Mouse (Mus musculus) MEL (cell line): ENCODE data around the gene Gab2. TPM values are rescaled to one million over a fixed set of nuclear protein-coding genes. Genes with fewer than 3 reads are reported as not detected.

ENCODE experiments used
- DNase-seq: peaks from one replicate; pipeline ENCODE4 v3.0.0; 2011; ENCODE audit warnings: low read depth, low spot score
- H3K27ac ChIP-seq: 2 replicates; pipeline ENCODE4 v1.5.1; 2012; ENCODE audit warnings: low read depth, mild to moderate bottlenecking, control low read depth, low read length, moderate library complexity; ENCODE audit not compliant: control insufficient read depth
- H3K27me3 ChIP-seq, 2 experiments: fragments of 150-350 bp in 1 of 2; sonication (generic) in 1 of 2; 2 replicates each; pipeline ENCODE4 v1.6.1; 2012; ENCODE audit warnings: low read length in 2 of 2, mild to moderate bottlenecking in 2 of 2, improper control_type of control experiment in 1 of 2, moderate library complexity in 1 of 2; ENCODE audit not compliant: insufficient read depth in 2 of 2, control insufficient read depth in 1 of 2
- H3K36me3 ChIP-seq, 2 experiments: 2 replicates each; pipeline ENCODE4 v1.6.1; 2012 to 2014; ENCODE audit warnings: low read length in 2 of 2, improper control_type of control experiment in 1 of 2, inconsistent platforms in 1 of 2, mild to moderate bottlenecking in 1 of 2; ENCODE audit not compliant: insufficient read depth in 2 of 2, control insufficient read depth in 1 of 2
- H3K4me1 ChIP-seq, 2 experiments: fragments of 150-350 bp in 1 of 2; sonication (generic) in 1 of 2; 2 replicates each; pipeline ENCODE4 v1.6.1; 2012; ENCODE audit warnings: low read length in 2 of 2, improper control_type of control experiment in 1 of 2, mild to moderate bottlenecking in 1 of 2; ENCODE audit not compliant: insufficient read depth in 2 of 2, control insufficient read depth in 1 of 2
- H3K4me3 ChIP-seq, 2 experiments: fragments of 150-350 bp in 1 of 2; sonication (generic) in 1 of 2; 2 replicates each; pipeline ENCODE4 v1.5.1; 2012; ENCODE audit warnings: low read depth in 2 of 2, low read length in 2 of 2, mild to moderate bottlenecking in 2 of 2, moderate library complexity in 2 of 2, control low read depth in 1 of 2, improper control_type of control experiment in 1 of 2; ENCODE audit not compliant: control insufficient read depth in 1 of 2, insufficient read depth in 1 of 2
- H3K79me2 ChIP-seq: 2 replicates; pipeline ENCODE4 v1.6.1; 2012; ENCODE audit warnings: mild to moderate bottlenecking, low read length, moderate library complexity; ENCODE audit not compliant: control insufficient read depth, poor library complexity, insufficient read depth
- H3K9ac ChIP-seq: 2 replicates; pipeline ENCODE4 v1.6.1; 2012; ENCODE audit warnings: low read depth, mild to moderate bottlenecking, control low read depth, low read length, moderate library complexity; ENCODE audit not compliant: control insufficient read depth, poor library complexity, severe bottlenecking
- H3K9me3 ChIP-seq: fragments of 150-350 bp; sonication (generic); replicated peaks from 2 replicates; pipeline ENCODE4 v1.6.1; 2012; ENCODE audit warnings: mild to moderate bottlenecking, low read length, improper control_type of control experiment, moderate library complexity; ENCODE audit not compliant: insufficient read depth
- BHLHE40 ChIP-seq: IDR thresholded peaks from 2 replicates; pipeline ENCODE4 v1.6.1; 2012; ENCODE audit warnings: low read depth, mild to moderate bottlenecking, inconsistent platforms, low read length, improper control_type of control experiment, borderline replicate concordance
- CHD2 ChIP-seq: IDR thresholded peaks from 2 replicates; pipeline ENCODE4 v1.6.1; 2011; ENCODE audit warnings: low read length, improper control_type of control experiment
- E2F4 ChIP-seq: IDR thresholded peaks from 2 replicates; pipeline ENCODE4 v1.6.1; 2011; ENCODE audit warnings: low read depth, low read length, improper control_type of control experiment, borderline replicate concordance
- EP300 ChIP-seq, 2 experiments: IDR thresholded peaks; 2 replicates each; pipeline ENCODE4 v1.6.1; 2011; ENCODE audit warnings: improper control_type of control experiment in 2 of 2, low read length in 2 of 2, low read depth in 1 of 2, mild to moderate bottlenecking in 1 of 2
- GABPA ChIP-seq: IDR thresholded peaks from 2 replicates; pipeline ENCODE4 v1.6.1; 2012; ENCODE audit warnings: low read depth, mild to moderate bottlenecking, inconsistent platforms, low read length, improper control_type of control experiment, moderate library complexity
- GATA1 ChIP-seq: IDR thresholded peaks from 2 replicates; pipeline ENCODE4 v1.6.1; 2011; ENCODE audit warnings: low read depth, low read length, improper control_type of control experiment
- JUND ChIP-seq: IDR thresholded peaks from 2 replicates; pipeline ENCODE4 v1.6.1; 2011; ENCODE audit warnings: low read depth, mild to moderate bottlenecking, improper control_type of control experiment, low read length
- KAT2A ChIP-seq: conservative IDR thresholded peaks from 2 replicates; pipeline ENCODE4 v1.6.1; 2012; ENCODE audit warnings: low read depth, low read length, improper control_type of control experiment, inconsistent platforms
- MAZ ChIP-seq: IDR thresholded peaks from 2 replicates; pipeline ENCODE4 v1.6.1; 2012; ENCODE audit warnings: low read depth, mild to moderate bottlenecking, inconsistent platforms, low read length, improper control_type of control experiment
- MXI1 ChIP-seq: IDR thresholded peaks from 2 replicates; pipeline ENCODE4 v1.6.1; 2011; ENCODE audit warnings: mild to moderate bottlenecking, low read depth, low read length, improper control_type of control experiment
- MYB ChIP-seq: IDR thresholded peaks from 2 replicates; pipeline ENCODE4 v1.6.1; 2011; ENCODE audit warnings: mild to moderate bottlenecking, low read depth, low read length, improper control_type of control experiment
- MYC ChIP-seq: IDR thresholded peaks from 2 replicates; pipeline ENCODE4 v1.6.1; 2011; ENCODE audit warnings: low read depth, mild to moderate bottlenecking, low read length, improper control_type of control experiment, moderate library complexity
- NELFE ChIP-seq: IDR thresholded peaks from 2 replicates; pipeline ENCODE4 v1.6.1; 2011; ENCODE audit warnings: low read depth, low read length, improper control_type of control experiment
- POLR2AphosphoS2 ChIP-seq: IDR thresholded peaks from 2 replicates; pipeline ENCODE4 v1.6.1; 2011; ENCODE audit warnings: low read length, improper control_type of control experiment
- RAD21 ChIP-seq: IDR thresholded peaks from 2 replicates; pipeline ENCODE4 v1.6.1; 2011; ENCODE audit warnings: mild to moderate bottlenecking, low read depth, low read length, improper control_type of control experiment
- RCOR1 ChIP-seq: IDR thresholded peaks from 2 replicates; pipeline ENCODE4 v1.6.1; 2012; ENCODE audit warnings: low read depth, mild to moderate bottlenecking, inconsistent platforms, low read length, improper control_type of control experiment
- SIN3A ChIP-seq: IDR thresholded peaks from 2 replicates; pipeline ENCODE4 v1.6.1; 2012; ENCODE audit warnings: low read length, improper control_type of control experiment, inconsistent platforms
- SMC3 ChIP-seq: IDR thresholded peaks from 2 replicates; pipeline ENCODE4 v1.6.1; 2011; ENCODE audit warnings: low read depth, low read length, improper control_type of control experiment
- TAL1 ChIP-seq: IDR thresholded peaks from 2 replicates; pipeline ENCODE4 v1.6.1; 2012; ENCODE audit warnings: mild to moderate bottlenecking, inconsistent platforms, low read length, moderate library complexity, mixed read lengths
- TBP ChIP-seq: IDR thresholded peaks from 2 replicates; pipeline ENCODE4 v1.8.0; 2011; ENCODE audit warnings: low read depth, low read length, improper control_type of control experiment
- UBTF ChIP-seq: IDR thresholded peaks from 2 replicates; pipeline ENCODE4 v1.6.1; 2012; ENCODE audit warnings: low read depth, mild to moderate bottlenecking, inconsistent platforms, low read length, improper control_type of control experiment, moderate library complexity, borderline replicate concordance; ENCODE audit not compliant: insufficient read depth
- USF2 ChIP-seq, 2 experiments: IDR thresholded peaks; 2 replicates each; pipeline ENCODE4 v1.6.1; 2011 to 2012; ENCODE audit warnings: improper control_type of control experiment in 2 of 2, low read length in 2 of 2, borderline replicate concordance in 1 of 2, inconsistent platforms in 1 of 2, low read depth in 1 of 2, mild to moderate bottlenecking in 1 of 2; ENCODE audit not compliant: insufficient read depth in 1 of 2
- ZKSCAN1 ChIP-seq: IDR thresholded peaks from 2 replicates; pipeline ENCODE4 v1.6.1; 2012; ENCODE audit warnings: low read depth, mild to moderate bottlenecking, inconsistent platforms, low read length, improper control_type of control experiment, moderate library complexity
- ZMIZ1 ChIP-seq: IDR thresholded peaks from 2 replicates; pipeline ENCODE4 v1.6.1; 2012; ENCODE audit warnings: low read depth, mild to moderate bottlenecking, inconsistent platforms, low read length, improper control_type of control experiment, moderate library complexity
- polyA plus RNA-seq, 2 experiments: library from polyadenylated mRNA; stranded (reverse) in 1 of 2; unstranded in 1 of 2; fragments of >175 nt in 1 of 2; fragments of >200 nt in 1 of 2; gene quantifications; 2 replicates each; pipeline versions ENCODE4 v1.2.1 to v1.2.4; 2012; ENCODE audit warnings: low replicate concordance in 2 of 2, low read depth in 1 of 2; ENCODE audit not compliant: insufficient read length in 2 of 2, insufficient read depth in 1 of 2, missing spikeins in 1 of 2
- total RNA-seq: library from RNA; depleted of rRNA; stranded (reverse); fragments of 300-350 nt; gene quantifications from 2 replicates; pipeline ENCODE4 v1.2.3, GENCODE M21; 2012

Gene Gab2
- total and polyA plus RNA-seq, 3 experiments: 5.0 to 11.5 TPM; not detected in 1

DNA sequence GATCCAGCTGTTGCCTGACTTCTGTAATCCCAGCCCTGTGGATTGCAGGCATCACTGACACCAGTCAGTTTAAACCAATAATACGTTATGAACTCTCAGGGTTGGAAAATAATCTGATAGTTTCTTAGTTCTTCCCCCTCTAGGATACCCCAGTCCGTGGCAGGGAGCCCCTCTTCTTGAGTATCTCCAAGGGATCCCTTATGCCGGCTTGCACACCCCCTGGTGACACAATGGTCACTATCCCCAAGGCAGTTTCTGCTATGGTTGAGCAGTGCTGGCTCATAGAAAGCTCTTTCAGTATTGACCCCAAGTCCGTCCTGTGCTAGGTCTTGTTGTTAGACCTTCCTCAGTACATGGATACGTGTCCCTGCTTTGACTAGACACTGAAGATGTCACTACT, 267.4 kb downstream of the Gab2 start:
- TF ChIP-seq GATA1 (no peak), RAD21 (no peak), TBP (no peak), MYC (no peak), MYB (no peak), SIN3A (no peak), EP300 (IDR thresholded peaks at IDR 0.05; ENCODE audit: low read depth in 1 of 2, low read length in 2 of 2) (no peak), MXI1 (no peak), JUND (no peak), KAT2A (no peak), TAL1 (no peak), MAZ (no peak), RCOR1 (no peak), E2F4 (no peak)
- Histone ChIP-seq H3K9ac (no peak overlapping the region), H3K4me3 (no peak overlapping the region), H3K4me1 (peaks cover 2 to 7% of the 10 kb centered on the region in 2 experiments; a peak in 3 of 4 replicates), H3K27me3 (no peaks in the 10 kb centered on the region), H3K36me3 (0 out of 4 replicates have a peak, but pooled peaks cover 0 to 3% of the 10 kb centered on the region in 2 experiments), H3K9me3 (no peaks in the 10 kb centered on the region), H3K27ac (no peak overlapping the region), H3K79me2 (no peaks in the 10 kb centered on the region)
- DNase-seq: no peak

DNA sequence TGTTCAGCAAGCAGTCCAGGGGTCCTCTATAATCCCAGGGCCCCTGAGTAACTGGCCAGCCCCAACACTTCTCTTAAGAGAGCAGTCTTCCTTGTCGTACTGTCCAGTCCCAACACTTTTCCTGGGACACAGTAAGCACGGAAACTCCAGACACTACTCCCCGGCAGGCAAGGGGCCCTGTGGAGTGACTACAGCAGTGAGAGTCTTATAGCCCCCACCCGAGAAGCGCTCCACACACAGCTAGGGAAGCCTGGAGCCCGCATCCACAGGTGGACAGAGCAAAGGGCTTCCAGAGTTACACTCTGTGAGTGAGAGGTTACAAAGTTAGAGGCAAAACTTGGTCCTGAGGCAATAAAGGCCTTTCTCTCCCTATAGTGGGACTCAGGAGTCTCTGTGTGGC, 268.1 kb downstream of the Gab2 start:
- Histone ChIP-seq H3K27ac (no peak overlapping the region), H3K4me1 (peaks cover 2 to 7% of the 10 kb centered on the region in 2 experiments; a peak in 3 of 4 replicates), H3K9ac (no peak overlapping the region), H3K9me3 (no peaks in the 10 kb centered on the region), H3K36me3 (0 out of 4 replicates have a peak, but pooled peaks cover 0 to 3% of the 10 kb centered on the region in 2 experiments), H3K4me3 (no peak overlapping the region), H3K79me2 (no peaks in the 10 kb centered on the region), H3K27me3 (no peaks in the 10 kb centered on the region)
- TF ChIP-seq CHD2: no peak
- no peak for TF ChIP-seq BHLHE40
- TF ChIP-seq USF2 (IDR thresholded peaks at IDR 0.05; ENCODE audit: borderline replicate concordance in 1 of 2, insufficient read depth in 1 of 2, low read depth in 1 of 2, low read length in 2 of 2): no peak
- DNase-seq: no peak

DNA sequence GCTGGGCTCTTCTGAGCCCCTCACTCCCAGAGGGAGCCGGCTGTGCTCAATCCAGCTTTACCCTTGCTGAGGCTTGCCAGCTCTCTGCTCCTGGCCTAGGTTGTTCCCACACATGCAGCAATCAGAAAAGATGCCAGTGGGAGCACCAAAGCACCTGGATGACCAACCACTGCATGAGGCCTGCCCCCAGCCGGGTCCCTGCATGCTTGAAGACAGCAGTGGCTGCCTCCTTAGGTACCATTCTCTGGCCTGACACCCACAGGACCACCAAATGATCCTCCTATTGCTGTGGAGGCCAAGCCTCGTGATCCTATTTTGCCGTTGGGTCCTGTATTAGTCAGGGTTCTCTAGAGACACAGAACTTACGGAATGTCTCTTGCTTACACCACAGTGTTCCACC, 269.5 kb downstream of the Gab2 start:
- Histone ChIP-seq H3K4me1 (peaks cover 5 to 20% of the 10 kb centered on the region in 2 experiments), H3K9ac (no peak overlapping the region), H3K36me3 (peaks cover 0 to 14% of the 10 kb centered on the region in 2 experiments; a peak in 2 of 4 replicates), H3K4me3 (no peak overlapping the region), H3K9me3 (no peaks in the 10 kb centered on the region), H3K27me3 (no peaks in the 10 kb centered on the region), H3K79me2 (no peaks in the 10 kb centered on the region), H3K27ac (no peak overlapping the region)
- no peak for DNase-seq
- no peak for TF ChIP-seq TAL1
- no peak for TF ChIP-seq RCOR1
- no peak for TF ChIP-seq E2F4
- TF ChIP-seq ZMIZ1: no peak
- no peak for TF ChIP-seq KAT2A
- TF ChIP-seq NELFE: no peak
- TF ChIP-seq POLR2AphosphoS2: no peak
- no peak for TF ChIP-seq SMC3
- no peak for TF ChIP-seq ZKSCAN1
- no peak for TF ChIP-seq UBTF
- no peak for TF ChIP-seq JUND
- TF ChIP-seq GABPA: no peak
- no peak for TF ChIP-seq BHLHE40
